Mouse (Mus musculus): ENCODE measurements at regions not wholly inside any gene's neighbourhood (a gene's known extent, or its start where the extent isn't known, plus 50 kb on each side); places are given as distances from the start of the nearest gene placed in this dataset.

DNA sequence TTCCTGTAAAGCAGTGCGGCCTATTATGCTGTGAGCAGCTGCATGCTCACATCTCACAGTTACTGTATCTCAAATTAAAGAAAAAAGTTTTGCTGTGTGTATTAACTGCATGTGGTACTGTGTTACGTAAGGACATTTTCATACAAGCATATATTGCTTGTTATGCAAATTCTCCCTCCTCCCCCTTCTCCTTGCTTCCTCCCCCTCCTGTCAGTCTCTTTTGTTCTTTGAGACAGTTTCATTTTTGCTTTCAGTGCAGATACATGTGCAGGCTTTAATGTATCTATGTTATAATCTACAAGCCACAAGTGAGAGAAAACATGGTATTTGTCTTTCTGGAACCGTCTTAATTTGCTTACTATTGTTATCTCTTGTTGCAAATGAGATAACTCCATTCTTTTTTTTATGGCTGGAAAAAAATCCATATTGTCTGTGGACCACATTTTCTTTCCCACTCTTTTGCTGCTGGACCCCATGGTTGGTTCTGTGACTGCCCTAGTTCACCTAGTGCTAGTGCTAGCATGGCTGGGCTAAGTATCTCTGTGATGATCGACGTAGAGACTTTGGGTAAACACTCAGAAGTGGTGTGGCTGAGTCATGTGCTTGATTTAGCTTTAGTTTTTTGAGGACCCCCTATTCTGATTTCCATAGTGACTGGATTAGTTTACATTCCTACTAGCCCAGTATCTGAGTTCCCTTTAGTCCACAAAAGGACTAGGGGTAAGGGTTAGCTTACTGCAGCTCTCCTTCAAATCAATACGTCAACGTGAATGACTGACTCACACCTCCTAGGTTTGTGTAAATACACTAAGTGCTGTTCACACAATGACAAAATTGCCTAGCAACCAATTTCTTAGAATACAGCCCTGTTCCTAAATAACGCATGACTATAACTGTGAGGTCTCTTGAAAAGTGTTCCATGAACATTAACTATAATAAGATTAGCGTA is 158.1 kb downstream of the Icos start:
- no peak for DNase-seq (ENCODE audit: low spot score in 2 of 2)

DNA sequence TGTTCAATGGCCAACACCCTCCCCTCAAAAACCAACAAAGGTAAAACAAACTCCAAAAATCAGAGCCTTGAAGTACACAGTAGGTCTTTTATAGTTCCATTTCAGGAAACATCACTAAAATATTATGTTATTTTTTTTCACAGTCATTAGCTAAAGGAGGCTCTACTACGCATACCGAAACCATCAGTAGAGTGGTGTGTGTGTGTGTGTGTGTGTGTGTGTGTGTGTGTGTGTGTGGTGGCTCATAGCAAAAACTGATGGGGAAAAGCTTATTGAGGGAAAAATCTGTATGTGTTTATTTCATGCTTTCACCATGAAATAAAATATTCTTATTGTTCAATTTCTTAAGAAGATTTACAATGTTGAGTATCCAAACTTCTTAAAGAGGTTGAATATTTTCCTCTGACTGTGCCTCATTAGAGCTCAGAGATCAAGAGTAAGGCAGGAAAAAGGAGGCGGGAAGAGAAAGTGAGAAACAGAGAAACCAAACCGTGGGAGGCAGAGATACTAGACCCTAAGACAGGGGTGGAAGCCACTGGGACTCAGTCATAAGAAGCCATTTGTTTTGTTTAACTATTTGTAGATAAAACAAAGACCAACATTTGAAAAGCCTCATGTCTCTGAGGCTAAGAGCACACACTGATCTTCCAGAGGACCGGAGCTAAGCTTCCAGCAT is 159.6 kb downstream of the Icos start:
- DNase-seq (ENCODE audit: low spot score in 2 of 2), result no peak

DNA sequence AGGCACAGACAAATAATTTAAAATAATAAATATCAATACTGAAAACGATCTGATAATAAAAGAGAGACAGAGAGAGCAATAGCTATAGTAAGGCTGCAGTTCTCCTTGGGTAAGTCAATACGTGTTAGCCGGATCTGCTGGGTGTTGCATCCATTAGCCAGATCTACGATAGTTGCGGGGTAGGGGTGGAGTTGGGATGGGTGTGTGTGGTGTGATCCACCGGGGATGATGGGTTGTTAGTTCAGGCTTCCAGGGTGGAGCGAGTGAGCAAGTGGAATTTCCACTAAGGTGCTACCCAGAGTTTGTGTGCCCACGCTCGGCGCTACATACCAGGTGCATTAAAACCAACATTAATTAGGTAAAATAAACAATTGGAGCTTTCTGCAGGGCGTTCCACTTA is 160.2 kb downstream of the Icos start:
- DNase-seq (ENCODE audit: low spot score in 2 of 2), result no peak

- peak in 1 of 2 experiments; percentile 30 for DNase-seq (ENCODE audit: low spot score in 2 of 2)
These were observed 161.7 kb downstream of the Icos start for GRCm38 (mm10) chr1:61139291-61139983.

- DNase-seq (ENCODE audit: low spot score in 2 of 2), result no peak
These were observed 162.4 kb downstream of the Icos start for GRCm38 (mm10) chr1:61139984-61140648.

DNA sequence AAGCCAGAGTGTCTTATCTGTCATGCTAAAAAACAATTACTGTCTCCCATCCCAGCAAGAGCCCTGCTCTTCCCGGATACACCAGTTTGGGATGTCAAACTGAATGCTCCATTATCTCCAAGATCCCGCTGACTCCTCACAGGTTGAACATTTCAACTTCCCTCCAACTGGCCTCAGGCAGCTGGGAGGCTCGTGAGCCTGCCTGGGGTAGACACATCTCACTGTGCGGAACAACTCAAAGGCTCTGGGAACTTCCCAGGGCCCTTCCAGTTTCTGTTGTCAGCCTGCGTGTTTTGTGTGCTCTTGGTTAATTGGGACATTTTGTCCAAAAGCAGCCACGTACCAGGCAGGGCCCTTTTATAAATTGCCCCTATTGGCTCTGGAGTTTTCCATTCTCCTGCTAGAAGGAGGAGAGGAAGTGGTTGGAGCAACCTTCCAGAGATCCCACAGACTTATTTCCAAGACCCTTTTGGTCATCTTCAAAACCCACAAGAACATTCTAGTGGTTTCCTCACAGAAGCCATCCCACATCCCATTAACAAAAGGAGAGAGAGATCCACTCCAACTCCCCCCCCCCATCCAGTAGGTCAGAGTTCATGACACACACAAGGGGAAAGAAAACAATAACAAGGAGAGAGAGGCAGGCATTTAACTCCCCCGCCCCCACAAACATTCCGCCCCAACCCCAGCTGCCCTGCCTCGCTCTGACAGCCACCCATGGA is 163.3 kb downstream of the Icos start:
- DNase-seq (ENCODE audit: low spot score in 2 of 2), result no peak

- DNase-seq (ENCODE audit: low spot score in 2 of 2), result no peak
These were observed 163.8 kb downstream of the Icos start for GRCm38 (mm10) chr1:61141592-61141930.

- DNase-seq (ENCODE audit: low spot score in 2 of 2), result no peak
These were observed 164.2 kb downstream of the Icos start for GRCm38 (mm10) chr1:61141952-61142351.

GRCm38 (mm10) chr1:61143030-61143753 is 165.5 kb downstream of the Icos start:
- DNase-seq (ENCODE audit: low spot score in 2 of 2), result no peak

- no peak for DNase-seq (ENCODE audit: low spot score in 2 of 2)
These were observed 166.0 kb downstream of the Icos start for GRCm38 (mm10) chr1:61143754-61144066.

DNA sequence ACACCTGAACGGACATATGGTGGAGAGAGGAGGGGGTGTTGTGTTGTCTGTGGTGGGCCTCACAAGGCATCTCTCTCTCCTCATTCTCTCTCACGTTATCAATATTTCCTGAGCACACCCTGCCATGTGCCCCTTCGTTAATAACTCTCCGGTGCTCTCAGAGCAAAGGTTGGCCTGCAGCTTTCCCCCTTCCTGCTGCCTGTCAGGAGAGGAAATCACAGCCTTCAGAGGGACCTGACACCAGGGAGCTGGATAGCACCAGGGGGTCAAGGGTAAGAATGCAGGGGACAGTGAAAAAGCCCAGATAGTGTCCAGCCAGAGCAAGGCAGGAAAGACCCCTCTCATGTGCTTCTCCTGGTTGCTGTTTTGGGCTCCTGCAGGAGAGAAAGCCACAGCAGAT is 167.3 kb downstream of the Icos start:
- no peak for DNase-seq (ENCODE audit: low spot score in 2 of 2)

DNA sequence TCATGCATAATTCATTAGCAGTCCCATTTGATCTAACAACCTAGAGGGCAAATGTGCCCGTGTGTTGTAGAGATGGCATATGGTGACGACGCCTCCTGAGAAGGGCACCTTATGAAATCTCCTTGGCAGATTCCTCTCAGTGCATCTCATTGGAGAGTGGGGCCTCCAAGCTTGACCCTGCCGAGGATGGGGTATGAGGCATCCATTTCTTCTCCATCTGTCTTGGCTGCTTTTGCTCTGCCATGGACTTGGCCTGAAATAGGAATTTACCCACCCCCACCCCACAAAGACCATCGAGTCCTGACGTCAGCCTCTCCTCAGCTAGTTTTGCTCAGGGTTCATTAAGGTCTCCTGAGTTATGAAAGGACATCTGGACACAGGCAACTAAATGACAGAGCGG is 167.8 kb downstream of the Icos start:
- DNase-seq (ENCODE audit: low spot score in 2 of 2), result no peak

DNA sequence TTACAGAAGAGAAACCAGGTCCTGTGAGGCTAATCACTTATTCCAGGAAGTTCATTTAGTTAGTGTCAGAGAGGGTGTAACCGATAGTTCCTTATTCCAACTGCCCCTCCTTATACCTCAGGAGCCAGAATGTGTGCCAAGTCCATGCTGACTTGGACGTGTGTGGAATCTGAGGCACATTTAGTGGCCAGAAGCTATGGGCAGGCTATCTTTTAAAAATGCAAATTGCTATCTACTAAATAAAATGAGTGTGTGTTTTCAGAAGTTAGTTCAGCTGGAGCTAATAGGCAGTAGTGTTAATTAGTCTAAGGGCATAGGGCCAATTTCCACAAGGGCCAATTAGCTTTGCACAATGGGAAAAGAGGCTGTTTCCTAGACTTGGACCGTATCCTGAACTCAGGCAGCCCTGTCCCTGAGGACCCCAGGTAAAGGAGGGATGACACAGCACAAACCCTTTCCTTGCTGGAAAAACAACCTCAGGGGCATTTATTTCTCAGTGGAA is 168.5 kb downstream of the Icos start:
- DNase-seq (ENCODE audit: low spot score in 2 of 2), result peak; percentile 33 to 56

- DNase-seq (ENCODE audit: low spot score in 2 of 2), result no peak
These were observed 174.0 kb downstream of the Icos start for GRCm38 (mm10) chr1:61151742-61152141.

DNA sequence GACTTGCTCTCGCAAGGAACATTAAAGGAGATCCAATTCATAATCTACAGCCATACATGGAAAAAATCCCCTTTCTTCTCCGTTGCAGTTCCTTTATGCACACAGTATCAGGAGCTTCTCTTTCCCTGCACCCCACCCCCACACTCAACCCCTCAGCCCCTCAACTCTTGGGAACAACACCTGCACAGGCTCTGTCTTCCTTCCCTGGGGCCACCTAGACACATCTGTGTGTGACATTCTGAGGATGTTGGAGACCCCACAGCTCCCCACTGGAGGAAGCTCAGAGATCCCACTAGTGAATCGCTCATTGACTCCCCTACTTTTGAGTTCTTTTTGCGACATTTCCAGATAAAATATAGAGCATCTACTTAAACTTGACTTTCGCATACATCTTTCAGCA is 174.4 kb downstream of the Icos start:
- no peak for DNase-seq (ENCODE audit: low spot score in 2 of 2)

DNA sequence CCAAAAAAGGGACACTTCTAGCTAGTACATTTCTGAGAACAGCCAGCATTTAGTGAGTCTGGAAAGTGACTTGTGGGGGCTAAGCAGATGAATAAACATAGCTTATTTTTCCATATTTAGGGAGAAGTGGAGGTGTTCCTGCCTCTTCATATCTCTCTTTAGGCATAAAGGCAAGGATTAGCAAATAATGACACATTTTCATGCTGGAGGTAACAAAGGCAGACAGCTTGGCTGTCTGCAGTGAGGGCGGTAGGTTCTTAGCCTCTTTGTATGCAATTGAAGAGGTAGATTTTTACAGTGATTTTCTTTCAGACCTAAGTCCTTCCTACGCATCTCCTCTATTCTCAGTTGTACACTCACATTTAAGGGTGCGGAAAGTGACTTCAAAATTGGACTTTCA is 176.5 kb downstream of the Icos start:
- DNase-seq (ENCODE audit: low spot score in 2 of 2), result no peak

DNA sequence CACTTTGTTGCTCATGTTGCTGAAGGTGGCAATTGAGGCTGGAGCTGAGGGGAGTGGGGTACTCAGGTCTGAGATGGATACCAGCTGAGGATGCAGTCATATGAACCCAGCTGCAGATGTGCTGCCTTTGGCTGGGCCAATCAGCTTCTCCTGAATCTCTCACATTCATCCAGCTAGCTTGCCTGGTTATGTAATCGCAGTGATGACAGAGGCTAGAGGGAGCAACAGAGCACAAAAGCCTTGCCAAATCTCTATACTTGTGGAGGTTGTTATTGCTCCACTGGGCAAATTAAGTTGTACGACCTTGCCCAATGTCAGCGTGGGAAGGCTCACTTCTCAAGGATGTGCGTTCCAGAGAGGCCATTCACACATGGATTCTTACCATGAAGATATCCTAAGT is 179.5 kb downstream of the Icos start:
- peak in 1 of 2 experiments; percentile 35 for DNase-seq (ENCODE audit: low spot score in 2 of 2)

GRCm38 (mm10) chr1:61160505-61160904 is 182.8 kb downstream of the Icos start:
- no peak for DNase-seq (ENCODE audit: low spot score in 2 of 2)

GRCm38 (mm10) chr1:61164271-61164670 is 186.5 kb downstream of the Icos start:
- no peak for DNase-seq (ENCODE audit: low spot score in 2 of 2)

GRCm38 (mm10) chr1:61171941-61172340 is 194.2 kb downstream of the Icos start:
- DNase-seq (ENCODE audit: low spot score in 2 of 2), result no peak

- DNase-seq (ENCODE audit: low spot score in 2 of 2), result no peak
These were observed 195.2 kb downstream of the Icos start for GRCm38 (mm10) chr1:61172946-61173345.

All from heart, adult 9 months (tissue).